Mouse (Mus musculus) spleen, adult 18-20 months (tissue): Measurements from ENCODE around the gene Osgepl1.
"Not testable (repeated sequence)": the region's sequence is repeated elsewhere in the genome, so short reads cannot be mapped to it uniquely, and the experiment has no call there.

Experiments used
- DNase-seq, 2 experiments: peaks; one replicate each; pipeline ENCODE4 v3.0.0; 2022; ENCODE audit warnings: mixed read lengths in 2 of 2

Osgepl1 gene

GRCm38 (mm10) chr1:53312989-53313967 lies at the start of gene Osgepl1:
TSS of gene Osgepl1 (plus strand) at chr1:53313624.
- DNase-seq, result peak; percentile 66 to 82

- DNase-seq, result not testable (repeated sequence)
Measured at GRCm38 (mm10) chr1:53264958-53265612, 48.3 kb upstream of the Osgepl1 start.

- DNase-seq, result no peak
Measured at GRCm38 (mm10) chr1:53269901-53270300, 43.5 kb upstream of the Osgepl1 start.

- DNase-seq, result peak in 1 of 2 experiments; percentile 9
Measured at GRCm38 (mm10) chr1:53272646-53273045, 40.8 kb upstream of the Osgepl1 start.

GRCm38 (mm10) chr1:53291197-53291596 lies 22.2 kb upstream of the Osgepl1 start:
- DNase-seq, result no peak

GRCm38 (mm10) chr1:53296581-53297383 lies 16.6 kb upstream of the Osgepl1 start, which contains the start of the genes Pms1, Ormdl1 and Gm28778:
TSS of gene Pms1 (minus strand) at chr1:53297018.
TSS of gene Ormdl1 (plus strand) at chr1:53297095.
TSS of gene Gm28778 (plus strand) at chr1:53297111.
- DNase-seq, result peak; percentile 85 to 92

GRCm38 (mm10) chr1:53300506-53300905 lies 12.9 kb upstream of the Osgepl1 start:
- DNase-seq, result no peak

GRCm38 (mm10) chr1:53321662-53322344 lies 8.4 kb downstream of the Osgepl1 start:
- DNase-seq, result no peak

- no peak for DNase-seq
Measured at GRCm38 (mm10) chr1:53323254-53323653, 9.8 kb downstream of the Osgepl1 start.

GRCm38 (mm10) chr1:53324277-53324676 lies 10.9 kb downstream of the Osgepl1 start:
- no peak for DNase-seq

GRCm38 (mm10) chr1:53324827-53325494 lies 11.5 kb downstream of the Osgepl1 start:
- no peak for DNase-seq

GRCm38 (mm10) chr1:53333527-53333926 lies 20.1 kb downstream of the Osgepl1 start:
- DNase-seq, result not testable (repeated sequence)

- no peak for DNase-seq
Measured at GRCm38 (mm10) chr1:53335465-53335864, 22.0 kb downstream of the Osgepl1 start.

- not testable (repeated sequence) for DNase-seq
Measured at GRCm38 (mm10) chr1:53337403-53337802, 24.0 kb downstream of the Osgepl1 start.

GRCm38 (mm10) chr1:53341071-53341470 lies 27.6 kb downstream of the Osgepl1 start:
- no peak for DNase-seq

- peak; percentile 95 for DNase-seq
Measured at GRCm38 (mm10) chr1:53352327-53353261, 39.2 kb downstream of the Osgepl1 start, which contains the start of the genes Asdurf, Gm28551 and Asnsd1. TSS of gene Asdurf (minus strand) at chr1:53352619. TSS of gene Gm28551 (minus strand) at chr1:53352667. TSS of gene Asnsd1 (minus strand) at chr1:53352752.

GRCm38 (mm10) chr1:53358988-53359387 lies 45.6 kb downstream of the Osgepl1 start:
- DNase-seq, result no peak
